Mouse (Mus musculus) forebrain, embryonic 14.5 days (tissue): ENCODE data around the gene St7. TPM values are rescaled to one million over a fixed set of nuclear protein-coding genes. Genes with fewer than 3 reads are reported as not detected.

ENCODE experiments used
- ATAC-seq: fragments of 200-750 bp; cut with Nextera tagmentation; 2 replicates; pipeline ENCODE4 v1.8.0; 2017; ENCODE audit warnings: mild to moderate bottlenecking, moderate library complexity
- DNase-seq: peaks from one replicate; pipeline ENCODE4 v3.0.0-alpha.2; 2015; ENCODE audit warnings: low spot score
- H3K27ac ChIP-seq: fragments of 300-500 bp; sonication (generic); 2 replicates; pipeline ENCODE4 v1.5.1; 2014; ENCODE audit warnings: low read depth, mild to moderate bottlenecking, control low read depth, low read length, moderate library complexity
- H3K27me3 ChIP-seq: fragments of 300-500 bp; sonication (generic); replicated peaks from 2 replicates; pipeline ENCODE4 v1.6.1; 2014; ENCODE audit warnings: low read length, control low read depth, mixed read lengths; ENCODE audit not compliant: control insufficient read depth, insufficient read depth
- H3K36me3 ChIP-seq: fragments of 300-500 bp; sonication (generic); 2 replicates; pipeline ENCODE4 v1.6.1; 2014; ENCODE audit warnings: low read length, control low read depth; ENCODE audit not compliant: control insufficient read depth, insufficient read depth
- H3K4me1 ChIP-seq: fragments of 300-500 bp; sonication (generic); 2 replicates; pipeline ENCODE4 v1.6.1; 2014; ENCODE audit warnings: antibody characterized with exemption, low read length, control low read depth; ENCODE audit not compliant: control insufficient read depth, insufficient read depth
- H3K4me2 ChIP-seq: fragments of 300-500 bp; sonication (generic); 2 replicates; pipeline ENCODE4 v1.6.1; 2014; ENCODE audit warnings: mild to moderate bottlenecking, control low read depth, low read length
- H3K4me3 ChIP-seq: fragments of 300-500 bp; sonication (generic); 2 replicates; pipeline ENCODE4 v1.5.1; 2014; ENCODE audit warnings: low read depth, low read length, control low read depth
- H3K9ac ChIP-seq: fragments of 300-500 bp; sonication (generic); 2 replicates; pipeline ENCODE4 v1.6.1; 2014; ENCODE audit warnings: mild to moderate bottlenecking, low read length, control low read depth, moderate library complexity
- H3K9me3 ChIP-seq: fragments of 300-500 bp; sonication (generic); replicated peaks from 2 replicates; pipeline ENCODE4 v1.6.1; 2016; ENCODE audit warnings: low read length, control low read depth, mixed read lengths; ENCODE audit not compliant: control insufficient read depth
- WGBS: fragments of 180-500 bp; shearing (Covaris S2); extraction: QIAGEN DNeasy Blood & Tissue Kit; methylation state at CpG from one replicate; pipeline ENCODE4 v1.1.7; 2014; 5-methylcytosine and 5-hydroxymethylcytosine counted together
- polyA plus RNA-seq: library from polyadenylated mRNA; unstranded; fragments of >200 nt; fragmentation: Nextera tagmentation; extraction: Ambion mirVana; gene quantifications from 2 replicates; pipeline ENCODE4 v1.2.1, GENCODE M21; 2014

St7 gene
- polyA plus RNA-seq, 1 experiment from 2014 or later: 55.2 TPM

- H3K4me3 ChIP-seq: no peak overlapping the region
- no peaks in the 10 kb centered on the region for H3K27me3 ChIP-seq
- H3K27ac ChIP-seq: no peak overlapping the region
- no peaks in the 10 kb centered on the region for H3K4me1 ChIP-seq
- WGBS: 96% methylated on average over 4 of the region's 4 CpGs
- no peaks in the 10 kb centered on the region for H3K36me3 ChIP-seq
- H3K4me2 ChIP-seq: no peak overlapping the region
- no peak for ATAC-seq
- H3K9ac ChIP-seq: no peak overlapping the region
- H3K9me3 ChIP-seq: no peaks in the 10 kb centered on the region
- DNase-seq: no peak
Measured at GRCm38 (mm10) chr6:17743325-17743724, 50.6 kb downstream of the St7 start.

- no peaks in the 10 kb centered on the region for H3K9me3 ChIP-seq
- no peaks in the 10 kb centered on the region for H3K36me3 ChIP-seq
- no peak overlapping the region for H3K27ac ChIP-seq
- no peaks in the 10 kb centered on the region for H3K27me3 ChIP-seq
- no peak for DNase-seq
- ATAC-seq: no peak
- H3K4me3 ChIP-seq: no peak overlapping the region
- no peak overlapping the region for H3K4me2 ChIP-seq
- no peak overlapping the region for H3K9ac ChIP-seq
- H3K4me1 ChIP-seq: peaks cover 9% of the 10 kb centered on the region
- WGBS: 85% methylated on average over 13 of the region's 13 CpGs
Measured at GRCm38 (mm10) chr6:17747724-17748123, 55.0 kb downstream of the St7 start.

DNA sequence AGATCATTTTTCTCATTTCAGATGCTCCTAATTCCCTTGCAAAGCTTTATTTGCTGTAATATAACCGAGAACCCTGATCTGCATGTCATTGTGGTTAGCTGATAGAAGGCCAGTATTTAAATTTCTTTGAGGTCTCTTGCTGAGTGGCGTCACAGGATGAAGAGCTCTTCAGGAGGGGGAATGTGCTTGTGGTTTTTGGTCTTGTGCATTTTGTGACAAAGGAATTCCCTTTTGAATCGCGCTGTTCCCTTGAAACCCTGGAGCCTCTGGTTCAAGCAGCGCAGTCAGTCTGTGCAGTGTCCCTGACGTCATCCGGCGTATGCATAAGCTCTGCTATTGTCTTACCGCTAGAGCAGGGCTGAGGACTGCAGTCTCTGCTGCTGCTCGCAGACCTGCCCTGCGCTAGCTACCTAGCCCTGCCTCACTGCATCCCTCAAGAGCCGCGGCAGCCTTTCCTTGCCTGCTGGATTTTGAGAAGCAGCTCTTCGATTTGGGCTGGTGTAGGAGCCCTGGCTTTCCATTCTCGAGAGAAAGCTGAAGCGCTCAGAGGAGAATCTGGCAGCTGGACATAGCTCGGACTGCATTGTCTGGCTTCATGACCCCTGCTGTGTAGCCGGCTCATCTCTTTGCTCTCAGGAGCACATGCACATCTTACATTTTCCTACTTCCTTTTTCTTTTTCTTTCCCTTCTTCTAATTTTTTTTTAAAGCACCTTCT lies 56.3 kb downstream of the St7 start:
- no peaks in the 10 kb centered on the region for H3K36me3 ChIP-seq
- peaks cover 11% of the 10 kb centered on the region for H3K4me1 ChIP-seq
- ATAC-seq (peak; percentile 99), DNase-seq (peak; percentile 97)
- peak overlapping the region; percentile 46 for H3K4me3 ChIP-seq
- peak overlapping the region; percentile 77 for H3K9ac ChIP-seq
- peak overlapping the region; percentile 73 for H3K4me2 ChIP-seq
- H3K9me3 ChIP-seq: no peaks in the 10 kb centered on the region
- 1% methylated on average over 18 of the region's 18 CpGs for WGBS
- H3K27me3 ChIP-seq: no peaks in the 10 kb centered on the region
- peak overlapping the region; percentile 93 for H3K27ac ChIP-seq

- DNase-seq (no peak), ATAC-seq (peak; percentile 18; the same call in 1 of the 2 replicates)
- Histone ChIP-seq H3K4me3 (peak overlapping the region; percentile 46), H3K9ac (peak overlapping the region; percentile 77), H3K4me2 (peak overlapping the region; percentile 73), H3K27ac (peak overlapping the region; percentile 93), H3K4me1 (peaks cover 14% of the 10 kb centered on the region), H3K36me3 (no peaks in the 10 kb centered on the region), H3K9me3 (no peaks in the 10 kb centered on the region), H3K27me3 (no peaks in the 10 kb centered on the region)
- WGBS: 29% methylated on average over 3 of the region's 3 CpGs
Measured at GRCm38 (mm10) chr6:17749596-17749995, 56.9 kb downstream of the St7 start.

- Histone ChIP-seq H3K27ac (peak overlapping the region; percentile 93; the same call in 1 of the 2 replicates), H3K4me1 (peaks cover 14% of the 10 kb centered on the region), H3K9me3 (no peaks in the 10 kb centered on the region), H3K4me2 (peak overlapping the region; percentile 73), H3K4me3 (peak overlapping the region; percentile 46), H3K27me3 (no peaks in the 10 kb centered on the region), H3K36me3 (no peaks in the 10 kb centered on the region), H3K9ac (peak overlapping the region; percentile 77)
- DNase-seq (peak; percentile 40), ATAC-seq (0 out of 2 replicates have a peak, but pooled peaks have one; percentile 13)
- WGBS: 61% methylated on average over 9 of the region's 9 CpGs
Measured at GRCm38 (mm10) chr6:17750041-17750660, 57.4 kb downstream of the St7 start.

DNA sequence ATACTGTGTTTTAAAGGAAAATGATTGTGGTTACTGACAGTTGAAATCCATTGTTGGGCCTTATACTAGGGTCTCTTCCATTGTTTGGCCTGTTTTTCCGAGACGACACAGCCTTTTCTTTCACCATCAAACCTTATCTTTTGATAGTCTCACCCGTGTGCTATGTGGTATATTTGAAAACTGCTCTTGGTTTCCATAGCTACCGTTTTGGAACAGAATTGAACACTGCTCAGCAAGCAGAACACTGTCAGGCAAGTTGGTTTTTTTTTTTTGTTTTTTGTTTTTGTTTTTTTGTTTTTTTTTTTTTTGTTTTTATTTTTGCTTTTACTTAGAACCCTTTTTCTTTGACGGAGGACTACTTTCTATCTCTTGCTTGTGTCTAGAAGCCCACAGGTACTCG lies 58.2 kb downstream of the St7 start:
- Histone ChIP-seq H3K9ac (peak overlapping the region; percentile 77), H3K36me3 (no peaks in the 10 kb centered on the region), H3K4me3 (peak overlapping the region; percentile 46), H3K4me1 (peaks cover 14% of the 10 kb centered on the region), H3K9me3 (no peaks in the 10 kb centered on the region), H3K27me3 (no peaks in the 10 kb centered on the region), H3K27ac (no peak overlapping the region), H3K4me2 (peak overlapping the region; percentile 73)
- ATAC-seq (no peak), DNase-seq (peak; percentile 64)
- WGBS: 58% methylated on average over 6 of the region's 6 CpGs

GRCm38 (mm10) chr6:17755902-17756301 lies 63.2 kb downstream of the St7 start:
- Histone ChIP-seq H3K9me3 (no peaks in the 10 kb centered on the region), H3K4me3 (no peak overlapping the region), H3K9ac (no peak overlapping the region), H3K4me2 (no peak overlapping the region), H3K4me1 (peaks cover 17% of the 10 kb centered on the region), H3K27ac (no peak overlapping the region), H3K27me3 (no peaks in the 10 kb centered on the region), H3K36me3 (no peaks in the 10 kb centered on the region)
- WGBS: 90% methylated on average over 6 of the region's 6 CpGs
- ATAC-seq: no peak
- DNase-seq: no peak

DNA sequence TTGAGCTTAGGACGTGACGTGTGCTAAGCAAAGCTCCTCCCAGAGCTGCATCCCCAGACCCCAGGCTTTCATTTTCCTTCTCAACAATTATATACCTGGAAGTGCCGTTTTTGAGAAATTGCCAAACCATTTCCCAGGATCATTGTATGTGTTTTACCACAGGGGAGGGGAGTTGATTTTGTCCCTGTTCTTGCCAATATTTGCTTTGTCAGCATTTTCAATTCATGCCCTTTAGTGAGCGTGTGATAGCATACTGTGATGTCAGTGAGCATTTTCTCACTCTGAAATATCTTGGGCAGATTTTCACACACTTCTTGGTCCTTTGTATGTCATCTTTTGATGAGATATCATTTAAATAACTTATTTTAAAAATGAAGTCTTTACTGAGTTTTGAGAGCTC lies 65.8 kb downstream of the St7 start:
- Histone ChIP-seq H3K27ac (no peak overlapping the region), H3K9me3 (no peaks in the 10 kb centered on the region), H3K4me2 (no peak overlapping the region), H3K36me3 (no peaks in the 10 kb centered on the region), H3K4me3 (no peak overlapping the region), H3K9ac (no peak overlapping the region), H3K4me1 (peaks cover 16% of the 10 kb centered on the region), H3K27me3 (no peaks in the 10 kb centered on the region)
- ATAC-seq (no peak; the same call in 1 of the 2 replicates), DNase-seq (no peak)
- 66% methylated on average over 4 of the region's 4 CpGs for WGBS
